Mouse (Mus musculus) MEL (cell line): ENCODE results near the gene Trappc2l. TPM values are rescaled to one million over a fixed set of nuclear protein-coding genes. Genes with fewer than 3 reads are reported as not detected.

Experiments used
- DNase-seq: peaks from one replicate; pipeline ENCODE4 v3.0.0; 2011; ENCODE audit warnings: low read depth, low spot score
- H3K27ac ChIP-seq: 2 replicates; pipeline ENCODE4 v1.5.1; 2012; ENCODE audit warnings: low read depth, mild to moderate bottlenecking, control low read depth, low read length, moderate library complexity; ENCODE audit not compliant: control insufficient read depth
- H3K27me3 ChIP-seq, 2 experiments: fragments of 150-350 bp in 1 of 2; sonication (generic) in 1 of 2; 2 replicates each; pipeline ENCODE4 v1.6.1; 2012; ENCODE audit warnings: low read length in 2 of 2, mild to moderate bottlenecking in 2 of 2, improper control_type of control experiment in 1 of 2, moderate library complexity in 1 of 2; ENCODE audit not compliant: insufficient read depth in 2 of 2, control insufficient read depth in 1 of 2
- H3K36me3 ChIP-seq, 2 experiments: 2 replicates each; pipeline ENCODE4 v1.6.1; 2012 to 2014; ENCODE audit warnings: low read length in 2 of 2, improper control_type of control experiment in 1 of 2, inconsistent platforms in 1 of 2, mild to moderate bottlenecking in 1 of 2; ENCODE audit not compliant: insufficient read depth in 2 of 2, control insufficient read depth in 1 of 2
- H3K4me1 ChIP-seq, 2 experiments: fragments of 150-350 bp in 1 of 2; sonication (generic) in 1 of 2; 2 replicates each; pipeline ENCODE4 v1.6.1; 2012; ENCODE audit warnings: low read length in 2 of 2, improper control_type of control experiment in 1 of 2, mild to moderate bottlenecking in 1 of 2; ENCODE audit not compliant: insufficient read depth in 2 of 2, control insufficient read depth in 1 of 2
- H3K4me3 ChIP-seq, 2 experiments: fragments of 150-350 bp in 1 of 2; sonication (generic) in 1 of 2; 2 replicates each; pipeline ENCODE4 v1.5.1; 2012; ENCODE audit warnings: low read depth in 2 of 2, low read length in 2 of 2, mild to moderate bottlenecking in 2 of 2, moderate library complexity in 2 of 2, control low read depth in 1 of 2, improper control_type of control experiment in 1 of 2; ENCODE audit not compliant: control insufficient read depth in 1 of 2, insufficient read depth in 1 of 2
- H3K79me2 ChIP-seq: 2 replicates; pipeline ENCODE4 v1.6.1; 2012; ENCODE audit warnings: mild to moderate bottlenecking, low read length, moderate library complexity; ENCODE audit not compliant: control insufficient read depth, poor library complexity, insufficient read depth
- H3K9ac ChIP-seq: 2 replicates; pipeline ENCODE4 v1.6.1; 2012; ENCODE audit warnings: low read depth, mild to moderate bottlenecking, control low read depth, low read length, moderate library complexity; ENCODE audit not compliant: control insufficient read depth, poor library complexity, severe bottlenecking
- H3K9me3 ChIP-seq: fragments of 150-350 bp; sonication (generic); replicated peaks from 2 replicates; pipeline ENCODE4 v1.6.1; 2012; ENCODE audit warnings: mild to moderate bottlenecking, low read length, improper control_type of control experiment, moderate library complexity; ENCODE audit not compliant: insufficient read depth
- BHLHE40 ChIP-seq: IDR thresholded peaks from 2 replicates; pipeline ENCODE4 v1.6.1; 2012; ENCODE audit warnings: low read depth, mild to moderate bottlenecking, inconsistent platforms, low read length, improper control_type of control experiment, borderline replicate concordance
- CHD2 ChIP-seq: IDR thresholded peaks from 2 replicates; pipeline ENCODE4 v1.6.1; 2011; ENCODE audit warnings: low read length, improper control_type of control experiment
- E2F4 ChIP-seq: IDR thresholded peaks from 2 replicates; pipeline ENCODE4 v1.6.1; 2011; ENCODE audit warnings: low read depth, low read length, improper control_type of control experiment, borderline replicate concordance
- ELF1 ChIP-seq: IDR thresholded peaks from 2 replicates; pipeline ENCODE4 v1.6.1; 2014; ENCODE audit warnings: low read depth, mild to moderate bottlenecking, inconsistent platforms, low read length, improper control_type of control experiment, moderate library complexity
- EP300 ChIP-seq, 2 experiments: IDR thresholded peaks; 2 replicates each; pipeline ENCODE4 v1.6.1; 2011; ENCODE audit warnings: improper control_type of control experiment in 2 of 2, low read length in 2 of 2, low read depth in 1 of 2, mild to moderate bottlenecking in 1 of 2
- ETS1 ChIP-seq: IDR thresholded peaks from 2 replicates; pipeline ENCODE4 v1.6.1; 2012; ENCODE audit warnings: low read depth, mild to moderate bottlenecking, inconsistent platforms, low read length, improper control_type of control experiment, moderate library complexity
- KAT2A ChIP-seq: conservative IDR thresholded peaks from 2 replicates; pipeline ENCODE4 v1.6.1; 2012; ENCODE audit warnings: low read depth, low read length, improper control_type of control experiment, inconsistent platforms
- MAX ChIP-seq: IDR thresholded peaks from 2 replicates; pipeline ENCODE4 v1.6.1; 2011; ENCODE audit warnings: low read length, improper control_type of control experiment
- MXI1 ChIP-seq: IDR thresholded peaks from 2 replicates; pipeline ENCODE4 v1.6.1; 2011; ENCODE audit warnings: mild to moderate bottlenecking, low read depth, low read length, improper control_type of control experiment
- NRF1 ChIP-seq: IDR thresholded peaks from 2 replicates; pipeline ENCODE4 v1.6.1; 2014; ENCODE audit warnings: low read depth, mild to moderate bottlenecking, inconsistent platforms, low read length, improper control_type of control experiment, moderate library complexity; ENCODE audit not compliant: poor library complexity, insufficient read depth, severe bottlenecking
- POLR2A ChIP-seq, 2 experiments: IDR thresholded peaks; 2 replicates each; pipeline ENCODE4 v1.6.1; 2011 to 2012; ENCODE audit warnings: low read length in 2 of 2, mild to moderate bottlenecking in 2 of 2, control low read depth in 1 of 2, improper control_type of control experiment in 1 of 2, low read depth in 1 of 2, moderate library complexity in 1 of 2; ENCODE audit not compliant: control insufficient read depth in 1 of 2, insufficient read depth in 1 of 2, poor library complexity in 1 of 2
- POLR2AphosphoS2 ChIP-seq: IDR thresholded peaks from 2 replicates; pipeline ENCODE4 v1.6.1; 2011; ENCODE audit warnings: low read length, improper control_type of control experiment
- RAD21 ChIP-seq: IDR thresholded peaks from 2 replicates; pipeline ENCODE4 v1.6.1; 2011; ENCODE audit warnings: mild to moderate bottlenecking, low read depth, low read length, improper control_type of control experiment
- TCF12 ChIP-seq: IDR thresholded peaks from 2 replicates; pipeline ENCODE4 v1.6.1; 2014; ENCODE audit warnings: low read depth, mild to moderate bottlenecking, inconsistent platforms, low read length, improper control_type of control experiment, moderate library complexity
- UBTF ChIP-seq: IDR thresholded peaks from 2 replicates; pipeline ENCODE4 v1.6.1; 2012; ENCODE audit warnings: low read depth, mild to moderate bottlenecking, inconsistent platforms, low read length, improper control_type of control experiment, moderate library complexity, borderline replicate concordance; ENCODE audit not compliant: insufficient read depth
- ZKSCAN1 ChIP-seq: IDR thresholded peaks from 2 replicates; pipeline ENCODE4 v1.6.1; 2012; ENCODE audit warnings: low read depth, mild to moderate bottlenecking, inconsistent platforms, low read length, improper control_type of control experiment, moderate library complexity
- ZMIZ1 ChIP-seq: IDR thresholded peaks from 2 replicates; pipeline ENCODE4 v1.6.1; 2012; ENCODE audit warnings: low read depth, mild to moderate bottlenecking, inconsistent platforms, low read length, improper control_type of control experiment, moderate library complexity
- polyA plus RNA-seq, 2 experiments: library from polyadenylated mRNA; stranded (reverse) in 1 of 2; unstranded in 1 of 2; fragments of >175 nt in 1 of 2; fragments of >200 nt in 1 of 2; gene quantifications; 2 replicates each; pipeline versions ENCODE4 v1.2.1 to v1.2.4; 2012; ENCODE audit warnings: low replicate concordance in 2 of 2, low read depth in 1 of 2; ENCODE audit not compliant: insufficient read length in 2 of 2, insufficient read depth in 1 of 2, missing spikeins in 1 of 2
- total RNA-seq: library from RNA; depleted of rRNA; stranded (reverse); fragments of 300-350 nt; gene quantifications from 2 replicates; pipeline ENCODE4 v1.2.3, GENCODE M21; 2012; rRNA removed

Trappc2l gene
- total and polyA plus RNA-seq, 3 experiments: 15.1 to 21.7 TPM; not detected in 1

GRCm38 (mm10) chr8:122665221-122665620 is 53.8 kb downstream of the Trappc2l start:
- Histone ChIP-seq H3K79me2 (peaks cover 87% of the 10 kb centered on the region), H3K9ac (no peak overlapping the region), H3K36me3 (peaks cover 20 to 39% of the 10 kb centered on the region in 2 experiments), H3K27ac (no peak overlapping the region), H3K4me3 (no peak overlapping the region), H3K27me3 (no peaks in the 10 kb centered on the region), H3K9me3 (no peaks in the 10 kb centered on the region), H3K4me1 (peaks cover 14 to 40% of the 10 kb centered on the region in 2 experiments)
- DNase-seq: no peak
- TF ChIP-seq RAD21 (no peak), MAX (no peak), BHLHE40 (no peak), UBTF (no peak), NRF1 (no peak), EP300 (IDR thresholded peaks at IDR 0.05; ENCODE audit: low read depth in 1 of 2, low read length in 2 of 2) (no peak), E2F4 (no peak), MXI1 (no peak), POLR2A (IDR thresholded peaks at IDR 0.05; ENCODE audit: control insufficient read depth in 1 of 2, insufficient read depth in 1 of 2, low read depth in 1 of 2, low read length in 2 of 2, poor library complexity in 1 of 2) (no peak), ZKSCAN1 (no peak), ETS1 (no peak), CHD2 (no peak), ELF1 (no peak), KAT2A (no peak)

GRCm38 (mm10) chr8:122665667-122666316 is 54.4 kb downstream of the Trappc2l start:
- no peak for DNase-seq
- TF ChIP-seq ZMIZ1 (0 out of 2 replicates have a peak, but pooled peaks have one; percentile 22), TCF12 (no peak), POLR2AphosphoS2 (no peak), POLR2A (IDR thresholded peaks at IDR 0.05; ENCODE audit: control insufficient read depth in 1 of 2, insufficient read depth in 1 of 2, low read depth in 1 of 2, low read length in 2 of 2, poor library complexity in 1 of 2) (peak in 1 of 2 experiments; percentile 40; a peak in 1 of 4 replicates), KAT2A (no peak)
- peak overlapping the region; percentile 54 for H3K27ac ChIP-seq
- H3K27me3 ChIP-seq: no peaks in the 10 kb centered on the region
- H3K9me3 ChIP-seq: no peaks in the 10 kb centered on the region
- peaks cover 89% of the 10 kb centered on the region for H3K79me2 ChIP-seq
- H3K4me1 ChIP-seq: peaks cover 14 to 45% of the 10 kb centered on the region in 2 experiments
- no peak overlapping the region for H3K4me3 ChIP-seq
- peaks cover 18 to 39% of the 10 kb centered on the region in 2 experiments for H3K36me3 ChIP-seq
- H3K9ac ChIP-seq: no peak overlapping the region

Other genes with a start within 250 kb of the Trappc2l start
- gene Zc3h18, start 235.0 kb upstream of the Trappc2l start, total RNA-seq: 84.3 and 98.5 TPM in 2 replicates
- 100 to 1,000 TPM in 1 of 2 experiments, 10 to 100 TPM in 1; 30.2 to 122 TPM for gene Zc3h18, start 235.0 kb upstream of the Trappc2l start, polyA plus RNA-seq
- not detected in 2 replicates for gene Il17c, start 189.6 kb upstream of the Trappc2l start, total RNA-seq
- gene Il17c, start 189.6 kb upstream of the Trappc2l start, polyA plus RNA-seq: under 1 TPM in 1 of 2 experiments, not detected in 1; 0.43 TPM
- 299 and 344 TPM in 2 replicates for gene Cyba, start 178.7 kb upstream of the Trappc2l start, total RNA-seq
- gene Cyba, start 178.7 kb upstream of the Trappc2l start, polyA plus RNA-seq: 100 to 1,000 TPM; 321 to 338 TPM
- 20.6 and 20.8 TPM in 2 replicates for gene Mvd, start 168.2 kb upstream of the Trappc2l start, total RNA-seq
- 10 to 100 TPM in 1 of 2 experiments, not detected in 1; 25.5 TPM for gene Mvd, start 168.2 kb upstream of the Trappc2l start, polyA plus RNA-seq
- not detected in 2 replicates for gene Snai3, start 150.9 kb upstream of the Trappc2l start, total RNA-seq
- under 1 TPM in 1 of 2 experiments, not detected in 1; 0.06 TPM for gene Snai3, start 150.9 kb upstream of the Trappc2l start, polyA plus RNA-seq
- gene Rnf166, start 135.6 kb upstream of the Trappc2l start, total RNA-seq: 12.0 and 18.6 TPM in 2 replicates
- 10 to 100 TPM in 1 of 2 experiments, not detected in 1; 37.7 TPM for gene Rnf166, start 135.6 kb upstream of the Trappc2l start, polyA plus RNA-seq
- gene Ctu2, start 135.5 kb upstream of the Trappc2l start, total RNA-seq: 44.4 and 57.4 TPM in 2 replicates
- 10 to 100 TPM in 1 of 2 experiments, not detected in 1; 44.0 TPM for gene Ctu2, start 135.5 kb upstream of the Trappc2l start, polyA plus RNA-seq
- 144 and 155 TPM in 2 replicates for gene Piezo1, start 60.3 kb upstream of the Trappc2l start, total RNA-seq
- 100 to 1,000 TPM in 1 of 2 experiments, 10 to 100 TPM in 1; 35.1 to 223 TPM for gene Piezo1, start 60.3 kb upstream of the Trappc2l start, polyA plus RNA-seq
- gene Cdt1, start 43.6 kb upstream of the Trappc2l start, total RNA-seq: 64.3 and 74.6 TPM in 2 replicates
- gene Cdt1, start 43.6 kb upstream of the Trappc2l start, polyA plus RNA-seq: 10 to 100 TPM in 1 of 2 experiments, not detected in 1; 84.5 TPM
- gene Aprt, start 34.7 kb upstream of the Trappc2l start, total RNA-seq: 239 and 243 TPM in 2 replicates
- 100 to 1,000 TPM in 1 of 2 experiments, not detected in 1; 287 TPM for gene Aprt, start 34.7 kb upstream of the Trappc2l start, polyA plus RNA-seq
- gene Galns, start 177 bp upstream of the Trappc2l start, total RNA-seq: 1.7 and 2.1 TPM in 2 replicates
- 1 to 10 TPM in 1 of 2 experiments, not detected in 1; 3.0 TPM for gene Galns, start 177 bp upstream of the Trappc2l start, polyA plus RNA-seq
- gene Pabpn1l, start 11.1 kb downstream of the Trappc2l start, total RNA-seq: not detected in 2 replicates
- gene Pabpn1l, start 11.1 kb downstream of the Trappc2l start, polyA plus RNA-seq: under 1 TPM in 1 of 2 experiments, not detected in 1; 0.15 TPM
- gene Cbfa2t3, start 87.5 kb downstream of the Trappc2l start, total RNA-seq: 10.5 and 11.1 TPM in 2 replicates
- 100 to 1,000 TPM in 1 of 2 experiments, not detected in 1; 102 TPM for gene Cbfa2t3, start 87.5 kb downstream of the Trappc2l start, polyA plus RNA-seq
- 17.8 and 19.4 TPM in 2 replicates for gene Acsf3, start 163.8 kb downstream of the Trappc2l start, total RNA-seq
- 10 to 100 TPM in 1 of 2 experiments, not detected in 1; 37.2 TPM for gene Acsf3, start 163.8 kb downstream of the Trappc2l start, polyA plus RNA-seq
- gene Cdh15, start 236.3 kb downstream of the Trappc2l start, total RNA-seq: 0.07 and 0.08 TPM in 2 replicates
- under 1 TPM in 1 of 2 experiments, not detected in 1; 0.71 TPM for gene Cdh15, start 236.3 kb downstream of the Trappc2l start, polyA plus RNA-seq